Comparison of ENCODE assay signal across 13 mouse cellular contexts in genomic region chr5:89018537-89018936, GRCm38 (mm10).
A peak's percentile ranks its signal among the peaks of the same experiment; 100 is the strongest.
DNase-seq lines count a peak whose midpoint lies in the region.
"Had no signal": no experiment of that assay in that cellular context is flagged by ENCODE, and none has a peak within 500 bp of the region (broad histone marks: within the 10 kb centered on the region; RNA-seq: fewer than 3 reads in every experiment).

No protein-coding gene starts in this region.

- DNase-seq in kidney, adult 9 months, result peak; percentile 53
- no peak for DNase-seq in kidney, postnatal 36 days
- DNase-seq in retina, embryonic 14.5 days (ENCODE audit: low spot score), result peak; percentile 23
- no peak for DNase-seq in retina, postnatal 1 day
- no peak for DNase-seq in lung, postnatal 14 days
- DNase-seq: adrenal gland, adult 8-10 months; adrenal gland, postnatal 14 days; adrenal gland, postnatal 36 days; cerebellum, adult 11-12 months; cerebellum, adult 2 months; cerebellum, adult 9-10 months; cerebellum, postnatal 25 days; forebrain, postnatal 0 days had no signal

Comparison
In these comparisons a context has a peak if more than half of its experiments do, and no peak if none do; other contexts are left out.
1. DNase-seq: peak in kidney, adult 9 months (single experiment) and retina, embryonic 14.5 days (single experiment); none in kidney, postnatal 36 days (0 of 2), retina, postnatal 1 day (single experiment) and lung, postnatal 14 days (single experiment).